Mouse (Mus musculus): ENCODE data around the gene Nfs1. TPM values are rescaled to one million over a fixed set of nuclear protein-coding genes. Genes with fewer than 3 reads are reported as not detected.
"Not testable (repeated sequence)": the region's sequence is repeated elsewhere in the genome, so short reads cannot be mapped to it uniquely, and the experiment has no call there.

Nfs1 gene
- 10 to 100 TPM; 33.1 to 35.3 TPM for total RNA-seq (2021)
- long read RNA-seq, transcript Nfs1-201 (13 exons, 2,051 nt): major isoform, 41 of 54 reads
- long read RNA-seq, partial matches to known transcripts: 4 of 54 reads
- long read RNA-seq, other reads (novel, unspliced or antisense): 5 of 54 reads

- peak; percentile 97 to 98 for DNase-seq (ENCODE audit: low spot score in 2 of 2)
Observed at GRCm38 (mm10) chr2:156143953-156144724, at the start of gene Nfs1, which contains the start of gene Romo1. Nfs1 (minus strand) TSS chr2:156144186. Romo1 (plus strand) TSS chr2:156144039.

GRCm38 (mm10) chr2:156193066-156193862 is 49.3 kb upstream of the Nfs1 start:
- DNase-seq (ENCODE audit: low spot score in 2 of 2): no peak

DNA sequence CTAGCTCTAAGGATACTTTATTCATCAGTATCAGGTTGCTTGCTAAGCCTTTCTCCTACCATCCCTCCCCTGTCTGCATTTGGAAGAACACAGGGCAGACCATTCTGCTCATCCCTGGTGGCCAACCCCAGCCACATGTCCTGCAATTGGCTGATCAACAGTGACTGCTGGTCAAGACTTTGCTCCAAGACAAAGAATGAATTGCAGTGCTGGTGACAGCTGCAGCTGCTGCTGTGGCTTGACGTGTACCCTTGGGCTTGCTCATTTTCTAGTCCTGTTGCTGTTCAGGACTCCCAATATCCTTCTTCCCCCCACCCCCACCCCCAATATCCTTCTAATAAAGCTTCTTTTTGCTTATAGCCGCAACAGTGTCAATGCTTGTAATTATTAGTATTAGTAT is 48.1 kb upstream of the Nfs1 start:
- DNase-seq (ENCODE audit: low spot score in 2 of 2): no peak

DNA sequence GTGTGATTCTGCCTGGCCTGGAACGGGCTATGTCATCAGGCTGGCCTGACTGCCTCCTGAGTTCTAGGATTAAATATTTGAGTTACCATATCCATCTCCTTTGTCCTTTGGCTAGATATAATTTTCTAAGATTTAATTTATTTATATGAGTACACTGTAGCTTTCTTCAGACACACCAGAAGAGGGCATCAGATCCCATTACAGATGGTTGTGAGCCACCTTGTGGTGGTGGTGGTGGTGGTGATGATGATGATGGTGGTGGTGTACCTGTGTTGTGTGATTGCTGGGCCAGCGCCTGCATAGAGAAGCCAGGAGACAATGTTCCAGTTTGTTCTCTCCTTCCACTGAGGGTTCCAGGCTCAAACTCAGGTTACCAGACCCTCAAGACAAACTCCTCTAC is 47.6 kb upstream of the Nfs1 start:
- no peak for DNase-seq (ENCODE audit: low spot score in 2 of 2)

DNA sequence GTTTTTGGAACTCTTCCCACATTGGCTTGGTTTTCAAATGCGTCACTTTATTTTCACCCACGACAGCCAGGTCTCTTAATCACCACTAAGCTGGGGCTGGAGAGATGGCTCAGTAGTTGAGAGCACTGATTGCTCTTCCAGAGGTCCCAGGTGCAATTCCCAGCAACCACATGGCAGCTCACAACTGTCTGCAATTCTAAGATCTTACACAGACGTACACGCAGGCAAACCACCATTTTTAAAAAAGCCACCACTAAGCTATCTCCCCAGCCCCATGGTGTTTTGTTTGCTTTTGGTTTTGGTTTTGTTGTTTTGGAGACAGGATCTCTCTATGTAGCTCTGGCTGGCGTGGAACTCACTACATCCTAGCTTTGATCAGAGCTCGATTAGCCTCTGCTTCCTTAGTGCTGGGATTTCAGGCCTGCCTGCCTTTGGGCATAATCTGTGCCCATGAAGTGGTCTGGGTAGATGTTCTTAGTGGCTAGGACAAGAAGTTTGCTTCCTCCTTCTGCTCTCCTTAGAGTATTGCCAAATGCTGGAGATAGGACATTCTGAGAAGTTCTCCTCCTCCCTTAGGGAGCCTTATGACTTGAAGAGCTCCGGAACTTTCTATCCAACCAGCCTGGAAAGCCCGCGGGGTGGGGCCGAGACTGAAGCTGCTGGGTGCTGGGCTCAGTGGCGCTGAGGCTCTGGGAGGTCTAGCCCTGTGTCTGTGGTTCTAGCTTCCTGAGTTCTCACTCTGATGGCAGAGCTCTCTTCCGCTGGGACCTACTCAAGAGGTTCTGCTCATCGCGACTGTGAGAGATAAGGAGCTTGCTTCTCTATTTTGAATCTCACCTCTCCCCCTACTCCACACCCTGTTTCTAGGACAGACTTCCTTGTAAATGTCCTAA is 46.3 kb upstream of the Nfs1 start:
- no peak for DNase-seq (ENCODE audit: low spot score in 2 of 2)

DNA sequence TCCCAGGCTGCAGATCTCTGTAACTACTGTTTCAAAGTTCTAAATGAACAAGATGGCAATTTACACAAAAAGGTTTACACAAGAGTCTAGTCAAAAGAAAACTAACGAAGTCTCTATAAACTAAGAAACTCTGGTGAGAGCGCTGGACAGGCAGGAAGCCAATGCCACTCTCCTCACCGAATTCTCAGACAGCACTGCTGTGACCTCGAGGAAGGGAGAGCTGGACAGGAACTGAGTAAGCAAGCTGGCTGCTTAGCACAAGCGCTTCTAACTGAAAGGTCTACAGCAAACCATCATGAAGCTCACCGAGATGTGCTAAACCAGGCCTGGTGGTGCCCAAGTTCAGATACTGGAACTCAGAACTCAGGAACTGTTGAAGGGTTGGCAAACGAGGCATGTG is 45.3 kb upstream of the Nfs1 start:
- not testable (repeated sequence) for DNase-seq (ENCODE audit: low spot score in 2 of 2)

DNA sequence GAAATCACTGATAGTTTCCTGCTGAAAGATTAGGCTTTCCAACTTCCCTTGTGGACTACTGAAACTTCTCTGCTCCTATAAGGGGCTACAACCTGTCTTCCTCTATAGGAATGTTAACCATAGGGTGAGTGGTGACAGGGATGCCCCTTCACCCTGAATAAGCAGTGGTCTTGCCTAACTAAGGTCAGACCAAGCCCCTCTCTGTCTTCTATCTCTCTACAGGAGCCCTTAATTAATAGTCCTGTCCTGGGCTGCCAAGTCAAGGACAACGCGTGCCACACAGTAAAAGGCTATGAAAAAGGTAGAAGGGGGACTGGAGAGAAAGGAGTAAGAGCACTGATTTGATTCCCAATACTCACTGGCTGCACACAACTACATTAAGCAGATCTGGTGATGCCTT is 37.6 kb upstream of the Nfs1 start:
- no peak for DNase-seq (ENCODE audit: low spot score in 2 of 2)

DNA sequence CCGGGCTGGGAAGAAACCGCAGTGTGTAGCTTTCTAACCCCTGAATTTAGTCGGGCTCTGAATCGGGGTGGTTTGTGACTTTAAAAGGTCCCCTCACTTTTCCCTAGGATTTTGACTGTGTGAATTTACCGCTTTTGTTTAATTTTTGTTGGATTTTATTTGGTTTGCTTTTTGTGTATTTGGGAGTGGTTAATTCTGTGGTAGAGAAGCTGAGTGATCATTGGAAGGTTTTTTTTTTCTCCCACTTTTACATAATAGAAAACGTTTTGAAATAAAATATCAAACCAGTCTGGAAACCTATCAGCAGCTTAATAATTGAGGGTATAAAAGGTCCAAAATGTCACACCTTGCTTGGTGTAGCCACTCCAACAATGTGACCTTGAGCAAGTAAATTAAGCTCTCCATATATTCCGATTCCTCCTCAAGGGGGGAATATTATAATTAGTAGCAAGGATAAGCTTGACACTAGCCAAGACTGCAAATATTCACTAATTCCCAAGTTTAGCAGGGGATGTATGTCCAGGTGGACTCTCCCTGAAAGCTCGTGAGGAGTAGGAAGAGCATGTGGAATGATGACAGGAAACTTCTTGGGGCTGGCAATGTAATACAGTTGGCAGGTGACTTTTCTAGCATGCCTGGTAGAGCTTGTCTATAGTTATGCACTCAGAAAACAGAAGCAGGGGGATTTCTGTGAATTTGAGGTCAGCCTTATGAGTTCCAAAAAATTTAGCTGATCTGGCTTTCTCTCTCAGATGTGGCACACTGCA is 37.0 kb upstream of the Nfs1 start:
- DNase-seq (ENCODE audit: low spot score in 2 of 2): no peak

DNA sequence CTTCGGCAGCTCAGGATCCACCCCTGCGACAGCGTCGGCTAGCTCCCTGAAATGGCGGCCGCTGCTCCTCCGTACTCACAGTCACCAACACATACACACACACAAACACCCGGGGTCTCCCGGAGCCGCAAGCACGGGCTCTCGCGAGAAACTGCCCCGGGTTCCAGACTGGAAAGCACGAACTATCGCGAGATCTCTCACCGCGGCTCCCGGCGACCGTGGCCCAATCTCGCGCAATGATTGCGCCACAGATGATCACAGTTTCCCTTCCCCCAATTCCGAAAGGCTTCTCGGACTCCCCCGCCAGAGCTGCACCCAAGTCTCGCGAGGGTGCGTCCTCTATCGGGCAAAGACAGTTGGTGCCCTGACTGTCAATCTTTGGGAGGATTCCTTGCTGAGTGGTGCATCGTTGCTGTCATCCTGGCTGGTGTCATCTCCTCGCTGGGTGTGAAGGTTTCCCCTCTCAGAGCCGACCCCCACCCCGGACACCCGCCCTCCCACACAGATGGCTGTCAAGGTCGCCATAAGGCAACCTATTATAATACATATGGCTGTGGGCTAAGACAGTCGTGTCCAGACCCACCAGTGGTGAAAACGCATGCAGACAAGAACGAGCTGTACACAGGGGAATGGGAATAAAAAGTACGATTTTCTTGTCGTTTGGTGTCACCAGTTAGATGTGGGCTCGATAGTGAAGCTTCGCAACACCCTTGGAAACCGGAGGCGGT is 36.3 kb upstream of the Nfs1 start, which contains the start of gene Rbm39:
Rbm39 (minus strand) TSS at position 145 of the 728 bp plus-strand sequence.
- peak; percentile 100 for DNase-seq (ENCODE audit: low spot score in 2 of 2)

- no peak for DNase-seq (ENCODE audit: low spot score in 2 of 2)
Observed at GRCm38 (mm10) chr2:156179796-156180093, 35.8 kb upstream of the Nfs1 start.

- DNase-seq (ENCODE audit: low spot score in 2 of 2): peak; percentile 80 to 83
Observed at GRCm38 (mm10) chr2:156179046-156179795, 35.2 kb upstream of the Nfs1 start.

GRCm38 (mm10) chr2:156177651-156178050 is 33.7 kb upstream of the Nfs1 start:
- DNase-seq (ENCODE audit: low spot score in 2 of 2): no peak

GRCm38 (mm10) chr2:156177079-156177478 is 33.1 kb upstream of the Nfs1 start:
- DNase-seq (ENCODE audit: low spot score in 2 of 2): no peak

GRCm38 (mm10) chr2:156166557-156166956 is 22.6 kb upstream of the Nfs1 start:
- DNase-seq (ENCODE audit: low spot score in 2 of 2): no peak

- DNase-seq (ENCODE audit: low spot score in 2 of 2): no peak
Observed at GRCm38 (mm10) chr2:156165478-156165877, 21.5 kb upstream of the Nfs1 start.

GRCm38 (mm10) chr2:156151538-156151937 is 7.6 kb upstream of the Nfs1 start:
- DNase-seq (ENCODE audit: low spot score in 2 of 2): no peak

GRCm38 (mm10) chr2:156147316-156147915 is 3.4 kb upstream of the Nfs1 start:
- no peak for DNase-seq (ENCODE audit: low spot score in 2 of 2)

- no peak for DNase-seq (ENCODE audit: low spot score in 2 of 2)
Observed at GRCm38 (mm10) chr2:156146272-156146989, 2.4 kb upstream of the Nfs1 start.

Measured in layer of hippocampus, postnatal 10 days (tissue).